Mouse (Mus musculus): ENCODE data around the gene Ap2a1. TPM values are rescaled to one million over a fixed set of nuclear protein-coding genes. Genes with fewer than 3 reads are reported as not detected.

The Ap2a1 gene
- polyA plus RNA-seq, 1 experiment from 2014 or later = 69.5 TPM

- H3K4me1 ChIP-seq = peaks cover 59% of the 10 kb centered on the region
- peaks cover 63% of the 10 kb centered on the region for H3K36me3 ChIP-seq (replicated peaks)
- H3K9me3 ChIP-seq = no peaks in the 10 kb centered on the region
- DNase-seq (ENCODE audit: extremely low spot score, low spot score) = no peak
- H3K27ac ChIP-seq = peak overlapping the region; percentile 96; the same call in 1 of the 2 replicates
- peak overlapping the region; percentile 72 for H3K4me3 ChIP-seq
- WGBS = 86% methylated on average over 19 of the region's 19 CpGs
- H3K27me3 ChIP-seq (ENCODE audit: poor library complexity, severe bottlenecking) = no peaks in the 10 kb centered on the region
Observed at GRCm38 (mm10) chr7:44867010-44867702, 62.1 kb downstream of the Ap2a1 start.

GRCm38 (mm10) chr7:44866276-44867009 lies 62.9 kb downstream of the Ap2a1 start:
- H3K27ac ChIP-seq = peak overlapping the region; percentile 96; the same call in 1 of the 2 replicates
- WGBS = 80% methylated on average over 15 of the region's 15 CpGs
- H3K9me3 ChIP-seq = no peaks in the 10 kb centered on the region
- no peaks in the 10 kb centered on the region for H3K27me3 ChIP-seq (ENCODE audit: poor library complexity, severe bottlenecking)
- DNase-seq (ENCODE audit: extremely low spot score, low spot score) = no peak
- H3K36me3 ChIP-seq (replicated peaks) = peaks cover 70% of the 10 kb centered on the region
- H3K4me1 ChIP-seq = peaks cover 61% of the 10 kb centered on the region
- H3K4me3 ChIP-seq = peak overlapping the region; percentile 72

- Histone ChIP-seq H3K36me3 (replicated peaks) (peaks cover 86% of the 10 kb centered on the region), H3K27me3 (ENCODE audit: poor library complexity, severe bottlenecking) (no peaks in the 10 kb centered on the region), H3K4me3 (peak overlapping the region; percentile 19), H3K27ac (no peak overlapping the region), H3K9me3 (no peaks in the 10 kb centered on the region), H3K4me1 (peaks cover 61% of the 10 kb centered on the region)
- 91% methylated on average over 24 of the region's 24 CpGs for WGBS
- no peak for DNase-seq (ENCODE audit: extremely low spot score, low spot score)
Observed at GRCm38 (mm10) chr7:44864595-44865542, 64.4 kb downstream of the Ap2a1 start.

GRCm38 (mm10) chr7:44863982-44864494 lies 65.3 kb downstream of the Ap2a1 start:
- no peaks in the 10 kb centered on the region for H3K9me3 ChIP-seq
- H3K4me3 ChIP-seq = peak overlapping the region; percentile 19
- no peak overlapping the region for H3K27ac ChIP-seq
- H3K36me3 ChIP-seq (replicated peaks) = peaks cover 89% of the 10 kb centered on the region
- DNase-seq (ENCODE audit: extremely low spot score, low spot score) = no peak
- peaks cover 60% of the 10 kb centered on the region for H3K4me1 ChIP-seq
- H3K27me3 ChIP-seq (ENCODE audit: poor library complexity, severe bottlenecking) = no peaks in the 10 kb centered on the region
- 90% methylated on average over 11 of the region's 11 CpGs for WGBS

GRCm38 (mm10) chr7:44863210-44863609 lies 66.1 kb downstream of the Ap2a1 start:
- H3K4me3 ChIP-seq = peak overlapping the region; percentile 8; the same call in 1 of the 2 replicates
- H3K27ac ChIP-seq = no peak overlapping the region
- H3K9me3 ChIP-seq = no peaks in the 10 kb centered on the region
- 93% methylated on average over 14 of the region's 14 CpGs for WGBS
- H3K36me3 ChIP-seq (replicated peaks) = peaks cover 91% of the 10 kb centered on the region
- no peak for DNase-seq (ENCODE audit: extremely low spot score, low spot score)
- peaks cover 61% of the 10 kb centered on the region for H3K4me1 ChIP-seq
- no peaks in the 10 kb centered on the region for H3K27me3 ChIP-seq (ENCODE audit: poor library complexity, severe bottlenecking)

GRCm38 (mm10) chr7:44862434-44862833 lies 66.9 kb downstream of the Ap2a1 start:
- H3K9me3 ChIP-seq = no peaks in the 10 kb centered on the region
- no peak for DNase-seq (ENCODE audit: extremely low spot score, low spot score)
- H3K4me1 ChIP-seq = peaks cover 61% of the 10 kb centered on the region
- no peaks in the 10 kb centered on the region for H3K27me3 ChIP-seq (ENCODE audit: poor library complexity, severe bottlenecking)
- H3K27ac ChIP-seq = no peak overlapping the region
- 94% methylated on average over 8 of the region's 8 CpGs for WGBS
- H3K4me3 ChIP-seq = peak overlapping the region; percentile 8; the same call in 1 of the 2 replicates
- H3K36me3 ChIP-seq (replicated peaks) = peaks cover 84% of the 10 kb centered on the region

- Histone ChIP-seq H3K9me3 (no peaks in the 10 kb centered on the region), H3K27ac (peak overlapping the region; percentile 69), H3K4me3 (peak overlapping the region; percentile 8; the same call in 1 of the 2 replicates), H3K27me3 (ENCODE audit: poor library complexity, severe bottlenecking) (no peaks in the 10 kb centered on the region), H3K4me1 (peaks cover 60% of the 10 kb centered on the region), H3K36me3 (replicated peaks) (peaks cover 74% of the 10 kb centered on the region)
- no peak for DNase-seq (ENCODE audit: extremely low spot score, low spot score)
- 90% methylated on average over 14 of the region's 14 CpGs for WGBS
Observed at GRCm38 (mm10) chr7:44861429-44861816, 67.9 kb downstream of the Ap2a1 start.

GRCm38 (mm10) chr7:44860576-44861428 lies 68.5 kb downstream of the Ap2a1 start:
- 61% methylated on average over 22 of the region's 22 CpGs for WGBS
- Histone ChIP-seq H3K36me3 (replicated peaks) (peaks cover 68% of the 10 kb centered on the region), H3K9me3 (no peaks in the 10 kb centered on the region), H3K27me3 (ENCODE audit: poor library complexity, severe bottlenecking) (no peaks in the 10 kb centered on the region), H3K27ac (peak overlapping the region; percentile 69), H3K4me1 (peaks cover 59% of the 10 kb centered on the region), H3K4me3 (peak overlapping the region; percentile 24; the same call in 1 of the 2 replicates)
- peak; percentile 74 for DNase-seq (ENCODE audit: extremely low spot score, low spot score)

- peak overlapping the region; percentile 24; the same call in 1 of the 2 replicates for H3K4me3 ChIP-seq
- H3K36me3 ChIP-seq (replicated peaks) = peaks cover 59% of the 10 kb centered on the region
- H3K4me1 ChIP-seq = peaks cover 60% of the 10 kb centered on the region
- DNase-seq (ENCODE audit: extremely low spot score, low spot score) = no peak
- H3K9me3 ChIP-seq = no peaks in the 10 kb centered on the region
- no peak overlapping the region for H3K27ac ChIP-seq
- no peaks in the 10 kb centered on the region for H3K27me3 ChIP-seq (ENCODE audit: poor library complexity, severe bottlenecking)
- WGBS = 92% methylated on average over 11 of the region's 11 CpGs
Observed at GRCm38 (mm10) chr7:44859896-44860295, 69.4 kb downstream of the Ap2a1 start.

GRCm38 (mm10) chr7:44857905-44858304 lies 71.4 kb downstream of the Ap2a1 start:
- peak overlapping the region; percentile 93 for H3K4me3 ChIP-seq
- no peak for DNase-seq (ENCODE audit: extremely low spot score, low spot score)
- H3K27me3 ChIP-seq (ENCODE audit: poor library complexity, severe bottlenecking) = no peaks in the 10 kb centered on the region
- peaks cover 73% of the 10 kb centered on the region for H3K4me1 ChIP-seq
- 27% methylated on average over 8 of the region's 8 CpGs for WGBS
- H3K36me3 ChIP-seq (replicated peaks) = peaks cover 47% of the 10 kb centered on the region
- peak overlapping the region; percentile 94 for H3K27ac ChIP-seq
- no peaks in the 10 kb centered on the region for H3K9me3 ChIP-seq

GRCm38 (mm10) chr7:44857042-44857552 lies 72.2 kb downstream of the Ap2a1 start, which contains the start of gene Pnkp:
Gene Pnkp, plus strand, starts transcription at chr7:44857139.
- DNase-seq (ENCODE audit: extremely low spot score, low spot score) = peak; percentile 89
- Histone ChIP-seq H3K9me3 (no peaks in the 10 kb centered on the region), H3K27ac (peak within 1 kb of the TSS; percentile 94), H3K36me3 (replicated peaks) (peaks cover 46% of the 10 kb centered on the region), H3K27me3 (ENCODE audit: poor library complexity, severe bottlenecking) (no peaks in the 10 kb centered on the region), H3K4me3 (peak within 1 kb of the TSS; percentile 93), H3K4me1 (peaks cover 79% of the 10 kb centered on the region)
- under 1% methylated on average over 32 of the region's 32 CpGs for WGBS

Measured in forebrain, embryonic 10.5 days (tissue).